Mouse (Mus musculus): ENCODE results near the gene Olfr459. TPM values are rescaled to one million over a fixed set of nuclear protein-coding genes. Genes with fewer than 3 reads are reported as not detected.

Gene Olfr459
- not detected in 2 replicates for total RNA-seq (2021)
- long read RNA-seq, experiment 1 = 0 reads
- long read RNA-seq, experiment 2 = 0 reads

- DNase-seq = no peak
Measured at GRCm38 (mm10) chr6:41775077-41775476, at the start of gene Olfr459. Olfr459 (minus strand) TSS chr6:41775177.

- DNase-seq = no peak
Measured at GRCm38 (mm10) chr6:41824086-41824485, 49.1 kb upstream of the Olfr459 start.

- DNase-seq = no peak
Measured at GRCm38 (mm10) chr6:41786700-41787099, 11.7 kb upstream of the Olfr459 start.

GRCm38 (mm10) chr6:41775721-41776120 is 744 bp upstream of the Olfr459 start:
- DNase-seq = no peak

- no peak for DNase-seq
Measured at GRCm38 (mm10) chr6:41769872-41770271, 5.1 kb downstream of the Olfr459 start.

- no peak for DNase-seq
Measured at GRCm38 (mm10) chr6:41764306-41764705, 10.7 kb downstream of the Olfr459 start.

- DNase-seq = no peak
Measured at GRCm38 (mm10) chr6:41762370-41762757, 12.6 kb downstream of the Olfr459 start.

- peak; percentile 71 for DNase-seq
Measured at GRCm38 (mm10) chr6:41761702-41762369, 13.1 kb downstream of the Olfr459 start.

GRCm38 (mm10) chr6:41759618-41760017 is 15.4 kb downstream of the Olfr459 start:
- DNase-seq = no peak

- no peak for DNase-seq
Measured at GRCm38 (mm10) chr6:41758421-41758820, 16.6 kb downstream of the Olfr459 start.

GRCm38 (mm10) chr6:41757199-41757598 is 17.8 kb downstream of the Olfr459 start:
- DNase-seq = no peak

DNA sequence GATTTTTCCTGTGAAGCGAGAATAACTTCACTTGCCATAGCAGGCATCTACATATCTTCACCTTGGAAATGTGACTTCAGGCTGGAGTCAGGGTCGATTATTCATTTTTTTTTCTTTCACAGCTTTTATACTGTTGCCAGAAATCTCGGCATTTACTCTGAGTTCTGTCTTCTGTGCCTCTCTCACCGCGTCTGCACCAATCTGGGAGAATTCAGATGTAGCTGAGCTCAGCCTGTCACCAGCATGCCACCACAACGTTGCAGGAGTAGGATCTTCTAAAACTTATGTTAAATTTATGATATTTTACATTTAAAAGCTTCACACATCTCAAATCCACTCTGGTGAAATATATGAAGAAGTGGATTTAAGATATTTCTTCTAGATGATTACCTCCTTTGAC is 20.4 kb downstream of the Olfr459 start:
- no peak for DNase-seq

DNA sequence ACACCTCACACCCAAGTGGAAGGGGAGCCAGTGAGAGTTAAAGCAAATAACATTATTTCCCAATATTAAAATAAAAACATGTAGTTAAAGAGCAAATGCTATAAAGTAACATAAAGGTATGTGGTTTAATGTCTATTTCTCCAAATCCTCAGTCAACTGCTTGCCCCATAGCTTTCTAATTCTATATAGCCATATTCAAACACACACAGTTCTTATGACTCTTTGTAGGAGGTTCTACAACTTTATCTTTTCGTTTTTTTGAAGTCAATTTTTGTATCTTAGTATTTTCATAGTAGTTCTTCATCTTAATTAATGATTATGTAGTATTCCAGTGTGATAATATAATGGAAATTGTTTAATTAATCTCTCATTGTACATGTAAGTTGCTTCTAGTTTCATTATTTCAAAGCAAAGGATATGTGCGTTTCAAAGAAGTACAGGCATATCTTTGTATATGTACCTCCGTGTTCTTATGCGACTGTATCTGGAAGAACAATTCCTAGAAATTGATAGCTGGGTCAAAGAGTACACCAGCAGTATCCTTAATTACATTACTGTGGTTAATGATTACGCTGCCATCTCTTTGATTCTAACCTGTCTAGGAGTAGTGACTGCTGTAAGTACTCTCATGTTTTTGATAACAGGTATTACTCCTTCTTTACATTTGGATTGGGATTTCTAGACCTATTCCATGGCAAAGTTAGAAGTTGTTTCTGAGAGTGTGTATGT is 30.1 kb downstream of the Olfr459 start:
- no peak for DNase-seq

DNA sequence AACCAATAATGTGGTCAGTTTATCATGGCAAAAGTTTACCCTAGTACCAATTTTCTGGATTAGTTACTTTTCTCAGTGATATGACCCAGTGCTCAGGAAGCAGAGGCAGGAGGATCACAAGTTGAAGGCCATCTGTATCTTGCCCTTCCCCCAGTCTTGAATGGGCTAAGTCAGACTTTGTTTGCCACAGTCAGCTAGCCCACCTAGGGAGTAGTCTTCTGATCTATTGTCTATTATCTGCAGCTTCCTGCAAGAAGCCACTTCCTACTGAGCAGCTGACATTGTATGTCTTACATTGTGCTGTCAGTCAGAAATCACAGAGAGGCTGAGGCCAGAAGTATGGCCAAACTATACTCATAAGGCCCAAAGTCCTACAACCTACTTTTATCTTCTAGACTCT is 33.9 kb downstream of the Olfr459 start:
- DNase-seq = no peak

DNA sequence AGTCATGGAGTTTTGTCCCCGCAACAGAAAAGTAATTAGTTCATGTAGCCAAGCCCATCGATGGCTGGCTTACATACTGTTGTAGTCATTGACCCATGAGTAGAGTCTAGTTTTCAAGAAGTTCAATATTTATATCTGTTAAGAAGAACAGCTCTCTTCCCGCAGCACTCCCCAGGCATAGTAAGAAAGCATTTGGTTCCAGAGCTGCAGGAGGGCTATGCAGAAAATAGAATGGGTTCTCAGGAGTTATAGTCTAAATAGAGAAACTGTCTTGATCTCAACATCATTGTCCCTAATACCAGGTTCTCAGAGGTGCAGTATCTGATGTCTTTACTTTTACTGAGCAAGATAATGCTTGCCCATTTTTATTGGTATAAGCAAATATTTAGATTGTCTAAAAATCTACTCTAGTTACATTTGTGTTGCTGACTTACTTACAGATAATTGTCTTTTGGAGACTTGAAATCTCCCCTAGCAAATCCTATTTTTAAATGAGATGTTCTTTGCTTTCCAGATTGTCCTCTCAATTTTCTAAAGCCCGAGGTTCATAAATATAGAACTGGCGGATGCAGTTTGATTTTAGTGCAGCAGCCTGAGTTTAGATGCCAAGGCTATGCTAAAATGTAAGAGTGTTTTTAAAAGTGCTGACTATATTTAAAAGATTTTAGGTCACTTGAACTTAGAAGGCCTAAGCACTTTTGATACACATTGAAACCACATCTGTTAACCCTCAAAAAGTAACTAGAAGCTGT is 40.1 kb downstream of the Olfr459 start:
- no peak for DNase-seq

GRCm38 (mm10) chr6:41727989-41728609 is 46.9 kb downstream of the Olfr459 start:
- no peak for DNase-seq

GRCm38 (mm10) chr6:41721430-41721829 is 53.5 kb downstream of the Olfr459 start:
- no peak for DNase-seq

Other genes with a start within 250 kb of the Olfr459 start
- gene Ephb6, start 169.7 kb downstream of the Olfr459 start, total RNA-seq (2021) = 13.5 and 15.7 TPM in 2 replicates
- not detected in 2 replicates for gene Trpv6, start 138.8 kb downstream of the Olfr459 start, total RNA-seq (2021)
- not detected in 2 replicates for gene Trpv5, start 94.4 kb downstream of the Olfr459 start, total RNA-seq (2021)
- gene Llcfc1, start 90.7 kb downstream of the Olfr459 start, total RNA-seq (2021) = not detected in 2 replicates
- gene Kel, start 70.8 kb downstream of the Olfr459 start, total RNA-seq (2021) = 2.0 and 8.0 TPM in 2 replicates
- not detected in 2 replicates for gene Pip, start 72.4 kb upstream of the Olfr459 start, total RNA-seq (2021)
- gene Sval2, start 77.8 kb upstream of the Olfr459 start, total RNA-seq (2021) = not detected in 2 replicates
- gene Sval1, start 176.5 kb upstream of the Olfr459 start, total RNA-seq (2021) = not detected in 2 replicates
- not detected in 2 replicates for gene Sval3, start 193.0 kb upstream of the Olfr459 start, total RNA-seq (2021)